Mouse (Mus musculus) hindbrain, embryonic 16.5 days (tissue): ENCODE data around the gene Fbxl20. TPM values are rescaled to one million over a fixed set of nuclear protein-coding genes. Genes with fewer than 3 reads are reported as not detected.

Experiments
- ATAC-seq: fragments of 200-750 bp; cut with Nextera tagmentation; 2 replicates; pipeline ENCODE4 v1.8.0; 2017; ENCODE audit warnings: moderate TSS enrichment, moderate library complexity
- H3K27ac ChIP-seq: fragments of 300-500 bp; sonication (generic); 2 replicates; pipeline ENCODE4 v1.5.1; 2014; ENCODE audit warnings: low read depth, mild to moderate bottlenecking, control low read depth, low read length, moderate library complexity
- H3K27me3 ChIP-seq: fragments of 300-500 bp; sonication (generic); replicated peaks from 2 replicates; pipeline ENCODE4 v1.6.1; 2014; ENCODE audit warnings: low read length; ENCODE audit not compliant: control insufficient read depth, insufficient read depth
- H3K36me3 ChIP-seq: fragments of 300-500 bp; sonication (generic); 2 replicates; pipeline ENCODE4 v1.6.1; 2014; ENCODE audit warnings: mild to moderate bottlenecking, low read length, moderate library complexity, mixed read lengths; ENCODE audit not compliant: control insufficient read depth, insufficient read depth
- H3K4me1 ChIP-seq: fragments of 300-500 bp; sonication (generic); 2 replicates; pipeline ENCODE4 v1.6.1; 2014; ENCODE audit warnings: low read depth, low read length; ENCODE audit not compliant: control insufficient read depth, insufficient read depth
- H3K4me2 ChIP-seq: fragments of 300-500 bp; sonication (generic); 2 replicates; pipeline ENCODE4 v1.6.1; 2014; ENCODE audit warnings: mild to moderate bottlenecking, low read length, control low read depth, moderate library complexity
- H3K4me3 ChIP-seq: fragments of 300-500 bp; sonication (generic); 2 replicates; pipeline ENCODE4 v1.5.1; 2014; ENCODE audit warnings: mild to moderate bottlenecking, low read length, control low read depth, moderate library complexity
- H3K9ac ChIP-seq: fragments of 300-500 bp; sonication (generic); 2 replicates; pipeline ENCODE4 v1.6.1; 2014; ENCODE audit warnings: low read depth, mild to moderate bottlenecking, control low read depth, low read length, moderate library complexity
- H3K9me3 ChIP-seq: fragments of 300-500 bp; sonication (generic); 2 replicates; pipeline ENCODE4 v1.6.1; 2014; ENCODE audit warnings: mild to moderate bottlenecking, low read length, moderate library complexity; ENCODE audit not compliant: control insufficient read depth
- WGBS: fragments of 180-500 bp; shearing (Covaris S2); extraction: QIAGEN DNeasy Blood & Tissue Kit; methylation state at CpG from one replicate; pipeline ENCODE4 v1.1.7; 2014; 5-methylcytosine and 5-hydroxymethylcytosine counted together
- polyA plus RNA-seq: library from polyadenylated mRNA; unstranded; fragments of >200 nt; fragmentation: Nextera tagmentation; extraction: Ambion mirVana; gene quantifications from 2 replicates; pipeline ENCODE4 v1.2.1, GENCODE M21; 2015

Fbxl20 gene
- polyA plus RNA-seq, 1 experiment from 2014 or later: 20.9 TPM

DNA sequence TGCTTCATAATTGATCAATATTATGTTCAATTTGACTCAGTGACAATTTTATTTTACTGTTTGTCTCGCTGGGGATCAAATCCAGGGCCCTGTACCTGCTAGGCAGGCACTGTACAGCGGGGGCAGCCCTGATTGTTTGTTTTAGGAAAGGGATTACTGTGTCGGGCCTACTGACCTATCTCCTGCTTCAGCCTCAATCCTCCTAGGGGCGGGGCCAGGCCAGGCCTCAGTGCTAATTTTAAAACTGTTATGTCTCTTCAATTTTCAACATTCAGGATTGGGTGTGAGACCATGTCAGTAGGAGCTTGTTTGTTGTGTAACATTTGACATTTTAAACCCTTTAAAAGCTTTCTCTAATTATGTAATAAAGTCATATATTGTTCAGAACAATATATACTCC lies 36.7 kb downstream of the Fbxl20 start:
- H3K9me3 ChIP-seq: no peaks in the 10 kb centered on the region
- H3K4me1 ChIP-seq: no peaks in the 10 kb centered on the region
- H3K4me2 ChIP-seq: no peak overlapping the region
- no peak overlapping the region for H3K27ac ChIP-seq
- no peak overlapping the region for H3K9ac ChIP-seq
- no peak overlapping the region for H3K4me3 ChIP-seq
- WGBS: 78% methylated on average over 4 of the region's 4 CpGs
- H3K36me3 ChIP-seq: peaks cover 12% of the 10 kb centered on the region
- H3K27me3 ChIP-seq: no peaks in the 10 kb centered on the region
- no peak for ATAC-seq

DNA sequence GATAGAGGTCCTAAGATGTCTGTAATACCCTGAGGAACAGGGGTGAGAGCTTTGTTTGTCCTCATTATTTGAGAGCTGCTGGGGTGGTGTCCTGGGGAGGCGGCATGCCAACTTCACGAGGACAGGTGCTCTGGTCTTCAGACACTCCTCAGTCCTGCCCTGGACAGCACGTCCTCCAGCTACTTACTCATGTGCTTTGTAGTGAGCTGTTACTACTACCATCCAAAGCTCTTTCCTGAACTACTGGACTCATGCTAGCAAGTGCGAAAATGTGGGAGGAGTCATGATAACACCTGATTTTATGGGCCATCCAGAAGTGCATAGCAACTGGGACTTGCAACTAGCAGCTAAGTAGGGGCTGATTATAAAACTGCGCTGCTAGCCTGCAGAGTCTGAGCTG lies 40.5 kb downstream of the Fbxl20 start:
- Histone ChIP-seq H3K27ac (no peak overlapping the region), H3K9ac (no peak overlapping the region), H3K36me3 (peaks cover 26% of the 10 kb centered on the region), H3K4me2 (no peak overlapping the region), H3K9me3 (no peaks in the 10 kb centered on the region), H3K4me3 (no peak overlapping the region), H3K27me3 (no peaks in the 10 kb centered on the region), H3K4me1 (no peaks in the 10 kb centered on the region)
- ATAC-seq: no peak
- 96% methylated on average over 5 of the region's 5 CpGs for WGBS

DNA sequence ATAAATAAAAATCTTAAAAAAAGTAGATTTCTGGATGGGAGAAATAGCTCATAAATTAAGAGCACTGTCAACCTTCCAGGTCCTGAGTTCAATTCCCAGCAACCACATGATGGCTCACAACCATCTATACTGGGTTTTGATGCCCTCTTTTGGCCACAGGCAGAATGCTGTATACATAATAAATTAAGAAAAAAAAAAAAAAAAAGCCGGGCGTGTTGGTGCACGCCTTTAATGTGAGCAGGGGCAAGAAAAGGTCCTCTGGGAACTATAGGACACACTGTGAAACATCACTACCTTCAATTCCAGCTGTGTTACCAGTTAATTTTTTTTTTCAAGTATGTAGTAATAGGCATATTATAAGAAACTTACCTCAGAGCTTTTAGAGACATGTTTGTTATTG lies 48.9 kb downstream of the Fbxl20 start:
- Histone ChIP-seq H3K27me3 (no peaks in the 10 kb centered on the region), H3K36me3 (peaks cover 23% of the 10 kb centered on the region; the same call in 1 of the 2 replicates), H3K9ac (no peak overlapping the region), H3K4me1 (no peaks in the 10 kb centered on the region), H3K4me3 (no peak overlapping the region), H3K27ac (no peak overlapping the region), H3K9me3 (no peaks in the 10 kb centered on the region), H3K4me2 (no peak overlapping the region)
- ATAC-seq: no peak
- 89% methylated on average over 3 of the region's 3 CpGs for WGBS

DNA sequence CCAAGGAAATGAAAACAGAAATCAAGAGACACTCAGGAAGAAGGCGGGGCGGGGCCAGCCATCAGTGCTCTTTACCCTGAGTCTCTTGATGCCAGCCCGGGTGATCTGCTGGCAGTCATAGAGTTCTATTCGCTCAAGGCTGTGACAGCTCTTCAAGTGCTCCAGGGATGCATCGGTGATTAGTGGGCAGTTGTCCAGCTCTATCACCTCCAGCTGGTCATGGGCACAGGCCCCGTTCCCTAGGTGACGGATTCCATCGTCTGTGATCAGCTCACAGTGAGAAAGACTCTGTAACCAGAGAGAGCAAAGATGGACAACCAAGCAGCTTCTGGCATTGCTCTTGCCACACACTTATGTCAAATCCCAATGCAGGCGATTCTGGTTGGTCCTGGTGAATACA lies 59.6 kb downstream of the Fbxl20 start:
- 74% methylated on average over 9 of the region's 9 CpGs for WGBS

DNA sequence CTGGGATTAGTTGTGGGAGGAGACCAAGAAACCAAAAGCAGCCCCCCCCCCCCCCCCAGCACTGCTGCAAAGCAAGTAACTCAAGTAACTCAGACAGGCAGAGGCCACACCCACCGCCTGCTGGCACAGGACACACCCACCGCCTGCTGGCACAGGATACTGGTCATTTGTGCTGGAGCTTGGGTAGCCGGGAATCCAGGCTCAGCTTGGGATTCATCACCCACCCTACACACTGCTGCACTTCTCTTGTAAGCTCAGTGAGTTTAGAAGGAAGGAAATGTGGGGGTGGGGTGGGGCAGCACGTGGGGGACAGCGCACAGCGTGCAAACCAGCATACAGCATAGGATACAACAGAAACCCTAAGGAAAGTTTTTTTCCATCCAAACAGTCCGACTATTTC lies 62.0 kb downstream of the Fbxl20 start:
- no peak overlapping the region for H3K9ac ChIP-seq
- no peaks in the 10 kb centered on the region for H3K27me3 ChIP-seq
- peaks cover 19% of the 10 kb centered on the region for H3K36me3 ChIP-seq
- no peak overlapping the region for H3K4me2 ChIP-seq
- no peak for ATAC-seq
- no peak overlapping the region for H3K4me3 ChIP-seq
- no peaks in the 10 kb centered on the region for H3K4me1 ChIP-seq
- WGBS: 54% methylated on average over 7 of the region's 7 CpGs
- H3K9me3 ChIP-seq: no peaks in the 10 kb centered on the region
- no peak overlapping the region for H3K27ac ChIP-seq

More for the DNA sequence above, 59.6 kb downstream of the Fbxl20 start:
- H3K9me3 ChIP-seq: no peaks in the 10 kb centered on the region
- no peak overlapping the region for H3K9ac ChIP-seq
- H3K4me3 ChIP-seq: no peak overlapping the region
- H3K36me3 ChIP-seq: peaks cover 28% of the 10 kb centered on the region
- H3K4me2 ChIP-seq: no peak overlapping the region
- H3K4me1 ChIP-seq: no peaks in the 10 kb centered on the region
- H3K27ac ChIP-seq: no peak overlapping the region
- H3K27me3 ChIP-seq: no peaks in the 10 kb centered on the region
- ATAC-seq: no peak

DNA sequence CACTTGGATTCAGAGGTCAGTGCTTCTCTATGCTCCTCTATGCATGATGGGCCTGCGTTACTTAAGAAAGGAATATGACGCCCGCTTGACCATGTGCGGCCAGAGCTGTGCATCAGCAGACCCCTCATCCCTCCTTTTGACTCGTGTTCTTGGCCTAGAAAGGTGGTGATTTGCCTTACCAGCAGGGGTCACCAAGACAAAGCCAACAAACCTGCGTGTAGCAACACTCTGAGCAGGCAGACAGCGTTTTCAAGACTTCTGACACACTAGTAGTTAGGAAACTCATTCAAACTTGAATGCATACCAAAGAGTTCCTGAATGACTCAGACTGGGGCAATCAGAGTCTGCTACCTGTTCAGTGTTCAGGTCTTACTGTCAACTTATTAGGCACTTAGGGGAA lies 63.6 kb downstream of the Fbxl20 start:
- WGBS: 74% methylated on average over 7 of the region's 7 CpGs
- no peak for ATAC-seq

DNA sequence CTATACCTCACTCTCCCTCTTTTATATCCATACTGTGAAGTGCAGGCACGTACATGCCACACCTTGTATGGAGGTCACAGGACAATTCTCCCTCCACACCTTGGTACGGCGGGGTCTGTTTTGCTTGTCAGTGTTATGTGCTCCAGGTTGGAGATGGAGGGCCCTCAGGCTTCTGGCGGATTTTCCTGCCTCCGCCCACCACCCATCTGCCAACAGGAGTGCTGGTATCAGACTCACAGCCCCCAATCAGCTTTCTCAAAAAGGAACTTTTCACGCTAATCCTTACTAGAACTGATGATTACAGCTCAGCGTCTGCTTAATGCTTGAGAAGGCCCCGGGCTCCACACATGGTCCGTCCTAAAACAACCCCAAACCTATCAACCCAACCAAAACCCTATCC lies 64.1 kb downstream of the Fbxl20 start:
- Histone ChIP-seq H3K4me2 (no peak overlapping the region), H3K9ac (no peak overlapping the region), H3K36me3 (peaks cover 6% of the 10 kb centered on the region; the same call in 1 of the 2 replicates), H3K27ac (no peak overlapping the region), H3K4me3 (no peak overlapping the region), H3K27me3 (no peaks in the 10 kb centered on the region), H3K4me1 (no peaks in the 10 kb centered on the region), H3K9me3 (no peaks in the 10 kb centered on the region)
- WGBS: 95% methylated on average over 9 of the region's 9 CpGs
- ATAC-seq: no peak

More for the DNA sequence above, 63.6 kb downstream of the Fbxl20 start:
- Histone ChIP-seq H3K4me3 (no peak overlapping the region), H3K9ac (no peak overlapping the region), H3K9me3 (no peaks in the 10 kb centered on the region), H3K27me3 (no peaks in the 10 kb centered on the region), H3K27ac (no peak overlapping the region), H3K4me2 (no peak overlapping the region), H3K36me3 (peaks cover 10% of the 10 kb centered on the region), H3K4me1 (no peaks in the 10 kb centered on the region)

DNA sequence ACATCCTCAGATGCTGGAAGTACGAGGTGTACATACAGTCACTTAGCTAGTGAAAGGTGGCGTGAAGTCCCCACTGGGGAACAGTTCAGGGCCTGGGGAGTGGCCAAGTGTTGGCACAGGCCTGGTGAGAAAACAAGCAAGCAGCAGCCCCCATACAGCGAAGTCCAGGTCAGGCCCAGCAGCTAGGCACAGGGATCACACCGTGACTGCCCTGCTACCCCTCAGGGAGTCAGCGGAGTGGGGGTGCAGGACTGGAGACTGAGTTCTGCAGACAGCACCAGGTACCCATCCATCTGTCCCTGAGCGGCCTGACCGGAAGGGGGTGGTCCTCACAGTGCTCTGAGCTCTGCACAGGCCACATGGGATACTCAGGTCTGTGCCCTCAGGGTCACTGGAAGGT lies 67.5 kb downstream of the Fbxl20 start:
- no peak for ATAC-seq
- Histone ChIP-seq H3K27ac (no peak overlapping the region), H3K9ac (no peak overlapping the region), H3K9me3 (no peaks in the 10 kb centered on the region), H3K4me1 (no peaks in the 10 kb centered on the region), H3K36me3 (peaks cover 2% of the 10 kb centered on the region; the same call in 1 of the 2 replicates), H3K4me3 (no peak overlapping the region), H3K4me2 (no peak overlapping the region), H3K27me3 (no peaks in the 10 kb centered on the region)
- WGBS: 81% methylated on average over 7 of the region's 7 CpGs

DNA sequence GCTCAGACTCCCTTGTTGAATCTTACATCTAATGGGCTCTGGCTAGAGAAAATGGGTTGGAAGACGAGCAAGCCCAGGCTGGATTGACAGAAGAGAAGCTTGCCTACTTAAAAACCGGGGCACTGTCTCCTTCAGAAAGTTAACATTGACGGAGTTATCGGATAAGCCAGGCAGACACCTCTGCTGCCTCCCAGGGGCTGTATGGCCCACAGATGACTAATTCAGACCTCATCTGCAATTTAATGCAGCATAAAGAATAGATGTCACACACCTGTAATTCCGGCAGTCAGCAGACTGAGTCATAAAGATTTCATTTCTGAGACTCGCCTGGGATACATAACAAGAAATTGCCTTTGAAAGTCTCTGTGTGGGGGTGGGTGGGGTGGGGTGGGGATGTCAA lies 69.8 kb downstream of the Fbxl20 start:
- H3K9ac ChIP-seq: no peak overlapping the region
- H3K4me3 ChIP-seq: no peak overlapping the region
- no peak overlapping the region for H3K27ac ChIP-seq
- H3K4me1 ChIP-seq: no peaks in the 10 kb centered on the region
- WGBS: 67% methylated on average over 6 of the region's 6 CpGs
- H3K4me2 ChIP-seq: no peak overlapping the region
- no peaks in the 10 kb centered on the region for H3K36me3 ChIP-seq
- no peaks in the 10 kb centered on the region for H3K9me3 ChIP-seq
- H3K27me3 ChIP-seq: no peaks in the 10 kb centered on the region
- ATAC-seq: no peak

DNA sequence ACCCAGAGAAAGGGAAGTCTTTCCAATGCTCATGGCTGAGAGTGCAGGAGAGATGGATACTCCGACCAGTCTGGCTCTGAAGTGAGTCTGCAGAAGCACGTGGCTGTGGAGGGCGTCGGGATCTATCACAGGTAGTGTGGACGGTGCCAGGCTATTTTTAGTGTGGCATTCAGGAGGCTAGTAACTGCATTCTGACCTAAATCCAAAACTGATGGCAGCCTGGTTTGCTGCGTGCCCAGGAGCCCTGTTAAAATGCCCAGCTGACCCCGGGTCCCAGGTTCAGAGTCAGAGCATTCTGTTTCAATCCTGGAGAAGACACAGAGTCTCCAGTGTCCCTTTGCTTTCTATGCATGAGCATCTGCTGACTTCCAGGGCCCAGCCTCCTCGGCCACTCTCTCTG lies 73.1 kb downstream of the Fbxl20 start:
- Histone ChIP-seq H3K4me2 (no peak overlapping the region), H3K27ac (no peak overlapping the region), H3K9ac (no peak overlapping the region), H3K4me1 (peaks cover 3% of the 10 kb centered on the region), H3K27me3 (no peaks in the 10 kb centered on the region), H3K4me3 (no peak overlapping the region), H3K36me3 (no peaks in the 10 kb centered on the region), H3K9me3 (no peaks in the 10 kb centered on the region)
- WGBS: 83% methylated on average over 8 of the region's 8 CpGs
- no peak for ATAC-seq
